Comparison of ENCODE assay signal across 8 mouse cellular contexts in the genomic region with DNA sequence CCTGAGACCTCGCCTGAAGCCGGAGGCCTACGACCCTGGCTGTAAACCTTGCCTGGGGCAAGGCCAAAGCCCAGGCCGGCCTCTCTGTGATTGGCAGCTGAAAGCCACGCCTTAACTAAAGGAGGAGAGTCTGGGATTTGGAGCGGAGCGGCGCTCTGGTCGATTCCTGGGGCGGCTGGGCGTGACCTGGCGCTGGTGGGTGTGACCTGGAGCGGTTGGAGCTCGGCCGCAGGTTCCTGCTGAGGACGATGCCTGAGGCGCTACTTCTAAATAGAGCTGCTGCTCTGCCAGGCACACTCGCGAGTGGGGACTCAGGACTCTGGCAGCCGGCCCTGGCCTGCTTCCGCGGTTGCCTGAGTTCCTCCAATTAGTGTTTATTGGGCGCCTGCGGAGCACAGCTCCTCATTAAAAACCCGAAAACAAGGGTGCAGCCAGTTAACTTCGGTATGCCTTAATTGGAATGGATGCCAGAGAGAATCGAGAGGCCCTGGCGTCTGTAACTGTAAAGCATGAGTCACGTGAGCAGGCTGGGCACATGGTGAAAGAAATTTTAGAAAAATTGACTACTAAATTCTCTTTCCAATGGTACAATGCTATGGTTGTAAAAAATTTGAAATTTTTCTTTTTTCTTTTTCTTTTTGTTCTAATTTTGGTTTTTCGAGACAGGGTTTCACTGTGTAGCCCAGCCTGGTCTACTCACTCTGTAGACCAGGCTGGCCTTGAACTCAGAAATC. TPM values are rescaled to one million over a fixed set of nuclear protein-coding genes. Genes with fewer than 3 reads are reported as not detected.
DNase-seq lines count a peak whose midpoint lies in the region; ATAC-seq lines count a peak whose summit lies in the region.

No protein-coding gene starts in this region.

- DNase-seq in adipocyte (ENCODE audit: low spot score), result peak; percentile 97
- peak; percentile 94 for DNase-seq in embryo, embryonic 10 days (ENCODE audit: low spot score)
- peak; percentile 81 for DNase-seq in gastrocnemius, postnatal 10 days
- peak; percentile 86 for DNase-seq in induced T-regulatory cell, adult 2 months (ENCODE audit: low read depth)
- DNase-seq in left cerebral cortex, adult 8-10 months (ENCODE audit: low spot score in 2 of 2), result peak; percentile 65 to 87
- peak; percentile 81 for DNase-seq in right cerebral cortex, adult 18-20 months
- peak; percentile 53 for DNase-seq in urinary bladder, adult 2 months (ENCODE audit: low spot score)

- peak; percentile 66 for ATAC-seq in megakaryocyte, adult 5-6 weeks (ENCODE audit: poor library complexity, severe bottlenecking)

RNA-seq across cellular contexts. Expression of a gene that starts 0.9 kb away (rescaled TPM):
- total RNA-seq in gastrocnemius, postnatal 10 days (2021), result 10 to 100 TPM; 43.6 to 52.5 TPM
- 10 to 100 TPM; 37.3 to 49.1 (median 43.7) TPM for total RNA-seq in left cerebral cortex, adult 8-10 months (2022)
- total RNA-seq in megakaryocyte, adult 5-6 weeks (2015), result 32.8 and 37.5 TPM in 2 replicates
- 27.2 and 29.4 TPM in 2 replicates for total RNA-seq in megakaryocyte, adult 5-6 weeks (2017)
- 80.5 and 95.6 TPM in 2 replicates for polyA plus RNA-seq in urinary bladder, adult 2 months (2012; rRNA removed)

Comparison
In these comparisons a context has a peak if more than half of its experiments do, and no peak if none do; other contexts are left out.
1. Peak in every context shown above with its lines: DNase-seq and ATAC-seq.